Mouse (Mus musculus) kidney, postnatal 4 days (tissue): ENCODE data around the gene Ankrd23.
"Not testable (repeated sequence)": the region's sequence is repeated elsewhere in the genome, so short reads cannot be mapped to it uniquely, and the experiment has no call there.

Source experiments
- DNase-seq, 2 experiments: peaks; one replicate each; pipeline ENCODE4 v3.0.0; 2021; ENCODE audit warnings: mixed read lengths in 2 of 2

The Ankrd23 gene

DNA sequence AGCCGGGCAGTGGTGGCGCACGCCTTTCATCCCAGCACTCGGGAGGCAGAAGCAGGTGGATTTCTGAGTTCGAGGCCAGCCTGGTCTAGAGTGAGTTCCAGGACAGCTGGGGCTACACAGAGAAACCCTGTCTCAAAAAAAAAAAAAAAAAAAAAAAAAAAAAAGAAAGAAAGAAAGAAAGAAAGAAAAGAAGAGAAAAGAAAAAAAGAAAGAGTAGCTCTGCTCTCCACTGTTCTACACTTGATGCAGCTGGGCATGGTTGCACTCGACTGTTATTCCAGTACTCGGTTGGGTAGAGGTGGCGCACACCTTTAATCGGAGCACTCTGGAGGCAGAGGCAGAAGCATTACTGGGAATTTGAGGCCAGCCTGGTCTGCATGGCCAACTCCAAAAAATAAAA, at the start of gene Ankrd23:
Gene Ankrd23, minus strand, starts transcription at position 101 of the 400 bp plus-strand sequence.
- DNase-seq: not testable (repeated sequence)

DNA sequence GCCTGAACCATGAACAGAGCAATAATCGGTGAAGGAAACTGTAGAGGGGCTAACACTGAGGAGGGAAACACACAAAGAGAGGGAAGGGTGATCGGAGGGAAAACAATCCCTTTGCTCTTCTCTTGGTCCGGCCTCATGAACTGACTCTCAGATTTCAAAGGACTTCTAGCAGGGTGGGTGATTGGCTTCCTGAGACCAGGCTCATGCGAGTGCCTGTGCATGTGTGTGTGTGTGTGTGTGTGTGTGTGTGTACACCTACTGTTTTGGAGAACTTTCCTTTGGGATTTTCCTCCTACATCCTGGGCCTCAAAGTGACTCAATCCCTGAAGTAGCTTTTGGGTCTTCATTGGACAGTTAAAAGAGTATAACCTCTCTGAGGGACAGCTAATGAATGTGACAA, 49.6 kb upstream of the Ankrd23 start:
- no peak for DNase-seq

- DNase-seq: no peak
Measured at GRCm38 (mm10) chr1:36583408-36584116, 46.9 kb upstream of the Ankrd23 start.

GRCm38 (mm10) chr1:36582211-36582610, 45.5 kb upstream of the Ankrd23 start:
- DNase-seq: no peak

GRCm38 (mm10) chr1:36581260-36581659, 44.6 kb upstream of the Ankrd23 start:
- no peak for DNase-seq

- DNase-seq: peak; percentile 81 to 88
Measured at GRCm38 (mm10) chr1:36580384-36581207, 43.9 kb upstream of the Ankrd23 start.

DNA sequence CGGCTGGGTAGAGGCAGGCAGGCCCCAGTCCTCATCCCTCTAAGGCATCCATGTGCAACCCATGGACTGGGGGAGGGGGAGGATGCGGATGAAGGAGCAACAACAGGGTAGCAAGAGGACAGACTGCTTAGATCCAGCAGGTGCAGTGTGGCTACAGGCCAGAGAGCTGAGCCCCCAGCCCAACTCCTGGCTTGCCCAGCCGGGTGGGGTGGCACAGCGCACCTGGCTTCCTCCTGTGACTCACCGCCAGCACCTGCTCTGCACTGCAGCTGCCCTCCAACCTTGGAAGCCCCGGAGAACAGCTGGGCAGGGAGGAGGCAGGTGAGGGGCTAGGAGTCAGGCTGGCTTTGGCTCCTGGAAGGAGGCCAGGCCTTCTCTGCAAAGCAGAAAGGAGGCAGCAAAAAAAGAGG, 43.3 kb upstream of the Ankrd23 start:
- peak; percentile 58 to 77 for DNase-seq

GRCm38 (mm10) chr1:36576991-36577675, 40.5 kb upstream of the Ankrd23 start:
- DNase-seq: no peak

GRCm38 (mm10) chr1:36575347-36575746, 38.7 kb upstream of the Ankrd23 start:
- no peak for DNase-seq

DNA sequence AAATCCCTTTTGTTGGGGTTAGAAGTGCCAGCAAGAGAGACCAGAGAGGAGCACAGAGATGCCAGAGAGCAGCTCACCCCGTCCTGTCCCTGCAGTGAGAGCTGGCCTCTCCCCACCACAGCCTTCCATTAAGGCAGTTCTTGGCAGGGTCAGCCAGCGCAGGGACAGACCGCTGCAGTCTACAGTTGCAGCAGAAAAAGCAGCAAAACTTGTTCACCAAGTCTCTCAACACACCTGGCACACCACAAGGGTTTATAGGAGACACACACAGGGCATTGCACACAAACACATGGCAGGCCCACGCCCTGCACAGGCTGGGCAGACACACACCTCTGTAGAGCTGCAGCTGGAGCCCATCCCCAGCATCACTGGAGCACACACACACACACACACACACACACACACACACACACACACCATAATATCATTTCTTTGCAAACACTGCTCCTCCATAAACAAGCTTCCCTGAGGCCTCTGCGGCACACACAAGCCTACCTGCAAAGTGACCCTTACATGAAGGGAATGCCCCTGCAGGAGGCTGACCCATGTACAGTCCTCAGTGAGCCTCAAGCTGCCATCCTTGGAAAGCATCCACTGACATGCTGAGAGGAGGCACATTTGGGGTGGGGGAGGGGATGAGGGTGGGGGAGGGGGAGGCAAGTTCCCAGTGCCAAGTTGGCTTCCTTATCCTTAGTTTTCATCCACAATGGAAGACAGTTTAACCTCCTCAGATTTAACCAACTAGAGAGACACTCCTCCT, 37.7 kb upstream of the Ankrd23 start:
- no peak for DNase-seq

- no peak for DNase-seq
Measured at GRCm38 (mm10) chr1:36573524-36573923, 36.8 kb upstream of the Ankrd23 start.

DNA sequence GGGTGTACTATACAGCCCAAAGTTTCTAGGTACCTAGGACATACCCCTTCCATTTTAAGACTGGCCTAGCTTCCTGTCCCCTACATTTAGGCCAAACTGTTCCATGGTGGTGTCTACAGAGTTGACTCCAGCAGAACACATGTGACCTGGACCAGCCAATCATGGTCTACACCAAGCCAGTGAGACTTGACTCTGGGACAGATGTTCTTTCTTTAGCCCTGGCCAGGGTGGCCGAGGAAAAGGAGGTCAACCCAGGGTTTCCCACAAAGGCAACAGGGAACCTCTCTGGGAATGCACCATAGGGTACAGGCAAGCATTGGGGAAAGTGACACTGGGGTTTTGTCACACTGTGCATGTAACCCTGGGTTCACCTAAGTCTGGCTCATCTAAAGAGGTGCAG, 36.0 kb upstream of the Ankrd23 start:
- no peak for DNase-seq

DNA sequence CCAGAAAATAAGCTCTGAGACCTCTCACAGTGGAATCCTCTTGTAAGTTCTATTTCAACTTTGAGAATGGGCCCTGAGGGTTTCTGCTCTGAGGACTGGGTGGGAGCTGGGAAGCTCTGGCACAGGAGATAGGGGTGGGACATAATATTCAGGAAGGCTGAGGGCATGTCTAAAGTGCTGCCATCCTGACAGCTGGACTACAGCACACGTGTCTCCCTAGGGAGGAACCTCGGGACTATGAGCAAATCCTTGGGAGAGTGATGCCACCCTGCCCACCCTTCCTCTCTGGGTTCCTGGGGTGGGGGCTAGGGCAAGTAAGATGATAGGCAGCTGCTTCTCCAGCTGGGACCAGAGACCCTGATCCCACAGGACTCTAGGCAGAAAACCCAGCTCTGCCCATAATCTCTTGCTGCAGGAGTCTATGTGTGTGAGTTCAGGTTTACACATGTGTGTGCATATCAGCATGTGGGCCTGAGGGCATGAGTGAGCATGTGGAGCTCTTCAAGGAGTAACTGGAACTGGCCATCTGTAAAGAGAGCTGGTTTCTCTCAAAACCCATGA, 35.5 kb upstream of the Ankrd23 start:
- no peak for DNase-seq

DNA sequence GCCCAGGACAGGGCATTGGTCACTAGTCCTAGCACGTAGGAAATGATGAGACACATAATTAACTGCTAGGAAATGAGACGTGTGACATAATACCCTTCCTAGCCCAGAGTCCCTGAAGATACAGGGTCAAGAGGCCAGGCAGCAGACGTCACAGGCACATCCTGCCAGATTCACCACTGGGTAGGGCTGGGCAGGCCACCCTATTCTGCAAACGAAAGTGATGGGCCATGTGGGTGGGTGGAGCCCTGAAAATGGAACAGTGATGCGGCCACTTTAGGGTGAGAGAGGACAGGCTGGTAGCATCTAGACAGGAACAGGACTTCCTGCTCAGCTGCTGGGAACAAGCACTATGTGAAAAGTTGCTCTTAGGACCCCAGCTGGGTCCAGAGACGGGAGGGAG, 34.9 kb upstream of the Ankrd23 start:
- DNase-seq: peak; percentile 65 to 77

DNA sequence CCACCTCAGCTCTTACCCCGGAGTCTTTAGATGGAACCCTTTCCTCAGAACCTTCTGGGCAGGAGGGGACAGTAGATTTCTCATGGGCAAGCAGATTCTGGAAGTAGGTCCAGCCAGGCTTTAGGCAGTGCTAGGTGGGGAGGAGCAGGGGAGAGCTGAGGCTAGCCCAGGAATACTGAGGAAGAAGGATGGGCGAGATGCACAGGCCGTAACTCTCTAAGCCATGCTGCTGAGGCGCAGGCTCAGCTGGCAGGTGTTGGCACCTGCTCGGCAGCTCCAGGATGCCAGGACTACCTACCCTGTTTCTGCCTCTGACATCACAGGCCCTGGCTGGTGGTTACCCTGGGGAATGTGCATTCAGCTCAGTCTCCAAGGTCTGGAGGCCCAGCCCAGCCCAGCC, 33.6 kb upstream of the Ankrd23 start:
- DNase-seq: no peak

DNA sequence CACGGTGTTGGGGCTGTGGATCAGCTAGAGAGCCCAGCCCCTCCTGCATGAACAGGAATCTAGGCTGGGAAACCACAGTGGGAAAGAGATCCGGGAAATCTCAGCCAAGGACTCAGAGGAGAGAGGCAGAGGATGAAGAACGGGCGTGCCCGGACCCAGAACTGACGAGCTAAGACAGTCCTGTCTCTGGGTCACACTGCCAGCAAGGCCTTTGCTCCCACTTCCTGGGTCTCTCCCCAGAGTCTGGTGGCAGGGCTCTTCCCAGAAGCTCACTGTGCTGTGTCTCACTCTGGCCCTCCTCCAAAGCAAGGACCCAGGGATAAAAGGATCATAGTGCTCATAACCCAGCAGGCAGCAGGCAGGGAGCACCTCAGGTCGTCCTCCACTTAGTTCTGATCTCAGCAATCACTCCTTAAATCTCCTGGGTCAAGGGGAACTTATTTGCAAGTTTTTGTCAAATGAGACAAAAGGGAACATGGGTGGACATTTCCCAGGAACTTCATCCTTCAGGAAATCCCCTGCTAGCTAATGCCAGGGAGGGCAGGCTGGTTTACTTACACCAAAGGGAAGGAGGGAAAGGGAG, 33.1 kb upstream of the Ankrd23 start:
- DNase-seq: no peak

GRCm38 (mm10) chr1:36568776-36569175, 32.1 kb upstream of the Ankrd23 start:
- peak in 1 of 2 experiments; percentile 59 for DNase-seq

- peak; percentile 61 to 74 for DNase-seq
Measured at GRCm38 (mm10) chr1:36567818-36568603, 31.3 kb upstream of the Ankrd23 start.

DNA sequence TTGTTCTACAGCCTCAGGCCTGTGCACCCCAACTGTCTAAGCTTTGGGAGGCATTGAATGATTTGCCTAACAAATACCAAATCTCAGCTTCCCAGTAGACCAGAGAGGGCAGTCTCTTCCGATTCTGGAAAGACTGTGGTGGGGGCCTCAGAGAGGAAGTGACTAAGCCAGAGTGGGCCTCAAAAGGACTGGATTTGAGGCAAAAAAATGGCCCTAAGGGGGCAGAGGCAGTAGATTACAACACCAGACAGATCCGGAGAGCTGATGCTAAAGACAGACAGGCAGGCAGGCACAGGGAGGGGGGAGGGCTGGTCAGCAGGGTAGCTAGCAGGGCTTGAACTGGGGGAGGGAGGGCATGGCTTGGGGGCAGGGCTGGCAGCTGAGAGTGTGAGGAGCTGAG, 29.7 kb upstream of the Ankrd23 start:
- no peak for DNase-seq

- peak in 1 of 2 experiments; percentile 47 for DNase-seq
Measured at GRCm38 (mm10) chr1:36564101-36564500, 27.4 kb upstream of the Ankrd23 start.

DNA sequence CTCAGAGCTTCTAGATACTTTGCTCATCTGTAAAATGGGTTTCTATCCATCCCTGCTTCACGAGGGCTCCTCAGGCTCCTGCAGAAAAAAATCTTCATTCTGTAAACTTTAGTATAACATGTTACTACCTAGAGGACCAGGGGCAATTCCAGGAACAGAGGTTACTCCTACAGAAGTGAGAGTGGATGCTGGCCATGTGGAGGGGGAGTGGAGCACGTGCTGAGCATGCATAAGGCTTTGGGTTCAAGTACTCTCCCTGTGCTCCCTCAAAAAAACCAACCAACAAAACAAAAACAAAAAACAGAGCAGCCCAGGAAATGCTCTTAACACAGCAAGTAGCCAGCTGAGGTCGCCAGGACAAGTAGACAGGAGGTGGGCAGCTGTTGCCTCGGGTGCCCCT, 26.9 kb upstream of the Ankrd23 start:
- no peak for DNase-seq
